Mouse (Mus musculus) thymus, adult 18-20 months (tissue): ENCODE results near the gene 1700020A23Rik.

Source experiments
- DNase-seq, 2 experiments: peaks; one replicate each; pipeline ENCODE4 v3.0.0; 2022; ENCODE audit warnings: mixed read lengths in 2 of 2

1700020A23Rik gene

GRCm38 (mm10) chr2:130451086-130451726 lies 46.1 kb downstream of the 1700020A23Rik start:
- DNase-seq, result no peak

- DNase-seq, result no peak
Observed at GRCm38 (mm10) chr2:130451727-130452090, 46.6 kb downstream of the 1700020A23Rik start.

GRCm38 (mm10) chr2:130452266-130452665 lies 47.2 kb downstream of the 1700020A23Rik start:
- no peak for DNase-seq

GRCm38 (mm10) chr2:130453421-130453820 lies 48.4 kb downstream of the 1700020A23Rik start:
- DNase-seq, result no peak

GRCm38 (mm10) chr2:130454748-130455370 lies 49.8 kb downstream of the 1700020A23Rik start:
- no peak for DNase-seq
